Mouse (Mus musculus) granulocyte monocyte progenitor cell, adult 5-6 weeks (primary cell): ENCODE measurements at regions not wholly inside any gene's neighbourhood (a gene's known extent, or its start where the extent isn't known, plus 50 kb on each side); places are given as distances from the start of the nearest gene placed in this dataset.

Experiments used
- ATAC-seq: replicated peaks from 2 replicates; pipeline ENCODE4 v1.8.0; 2016; ENCODE audit warnings: mild to moderate bottlenecking, moderate TSS enrichment, inconsistent platforms; ENCODE audit not compliant: poor library complexity, severe bottlenecking

GRCm38 (mm10) chr3:52650071-52650470 lies 367.0 kb downstream of the Cog6 start:
- ATAC-seq, result no peak

- ATAC-seq, result no peak
Observed at GRCm38 (mm10) chr3:52648836-52649500, 368.1 kb downstream of the Cog6 start.

- ATAC-seq, result no peak
Observed at GRCm38 (mm10) chr3:52647900-52648299, 369.1 kb downstream of the Cog6 start.

GRCm38 (mm10) chr3:52647161-52647692 lies 369.8 kb downstream of the Cog6 start:
- ATAC-seq, result no peak

- no peak for ATAC-seq
Observed at GRCm38 (mm10) chr3:52645156-52645555, 371.9 kb downstream of the Cog6 start.

GRCm38 (mm10) chr3:52644178-52645128 lies 372.6 kb downstream of the Cog6 start:
- no peak for ATAC-seq

- no peak for ATAC-seq
Observed at GRCm38 (mm10) chr3:52643796-52644177, 373.2 kb downstream of the Cog6 start.

GRCm38 (mm10) chr3:52643100-52643551 lies 373.9 kb downstream of the Cog6 start:
- ATAC-seq, result no peak

GRCm38 (mm10) chr3:52641226-52642181 lies 373.4 kb downstream of the Foxo1 start:
- ATAC-seq, result no peak

- ATAC-seq, result no peak
Observed at GRCm38 (mm10) chr3:52640250-52641147, 372.4 kb downstream of the Foxo1 start.

GRCm38 (mm10) chr3:52638816-52639215 lies 370.7 kb downstream of the Foxo1 start:
- no peak for ATAC-seq

- ATAC-seq, result peak; percentile 90
Observed at GRCm38 (mm10) chr3:52634353-52634752, 366.2 kb downstream of the Foxo1 start.

GRCm38 (mm10) chr3:52633491-52634100 lies 365.5 kb downstream of the Foxo1 start:
- no peak for ATAC-seq

- ATAC-seq, result no peak
Observed at GRCm38 (mm10) chr3:52632635-52633034, 364.5 kb downstream of the Foxo1 start.

- peak; percentile 73 for ATAC-seq
Observed at GRCm38 (mm10) chr3:52630209-52630608, 362.1 kb downstream of the Foxo1 start.

GRCm38 (mm10) chr3:52625125-52625524 lies 357.0 kb downstream of the Foxo1 start:
- ATAC-seq, result peak; percentile 57

- ATAC-seq, result no peak
Observed at GRCm38 (mm10) chr3:52622530-52622929, 354.4 kb downstream of the Foxo1 start.

- ATAC-seq, result no peak
Observed at GRCm38 (mm10) chr3:52621936-52622335, 353.8 kb downstream of the Foxo1 start.

GRCm38 (mm10) chr3:52618925-52619224 lies 350.7 kb downstream of the Foxo1 start:
- ATAC-seq, result no peak
